Mouse (Mus musculus) lung, adult 2 months (tissue): ENCODE measurements around the gene Btg4.

Experiments
- CTCF ChIP-seq: fragments of 200-500 bp; IDR thresholded peaks from 2 replicates; pipeline ENCODE4 v1.5.1; 2011; ENCODE audit warnings: mild to moderate bottlenecking, low read length, control low read depth; ENCODE audit not compliant: insufficient read depth
- POLR2A ChIP-seq: fragments of 200-500 bp; IDR thresholded peaks from 2 replicates; pipeline ENCODE4 v1.6.1; 2011; ENCODE audit warnings: low read depth, mild to moderate bottlenecking, control low read depth, low read length, borderline replicate concordance; ENCODE audit errors: extremely low read depth

- no peak for TF ChIP-seq CTCF
- no peak for TF ChIP-seq POLR2A
Measured at GRCm38 (mm10) chr9:51030147-51030546, 30.6 kb upstream of the Btg4 start.
